Mouse (Mus musculus) lung, embryonic 15.5 days (tissue): ENCODE measurements at regions not wholly inside any gene's neighbourhood (a gene's known extent, or its start where the extent isn't known, plus 50 kb on each side); places are given as distances from the start of the nearest gene placed in this dataset.
A peak's percentile ranks its signal among the peaks of the same experiment; 100 is the strongest.

Experiments used
- ATAC-seq: fragments of 200-750 bp; cut with Nextera tagmentation; 2 replicates; pipeline ENCODE4 v1.8.0; 2017; ENCODE audit warnings: moderate number of reproducible peaks, borderline replicate concordance; ENCODE audit not compliant: low FRiP score, low TSS enrichment; ENCODE audit errors: extremely low read depth
- H3K27ac ChIP-seq: fragments of 300-500 bp; sonication (generic); 2 replicates; pipeline ENCODE4 v1.5.1; 2015; ENCODE audit warnings: moderate library complexity, mild to moderate bottlenecking, inconsistent platforms
- H3K27me3 ChIP-seq: fragments of 300-500 bp; sonication (generic); 2 replicates; pipeline ENCODE4 v1.6.1; 2015; ENCODE audit warnings: inconsistent platforms
- H3K36me3 ChIP-seq: fragments of 300-500 bp; sonication (generic); 2 replicates; pipeline ENCODE4 v1.6.1; 2015; ENCODE audit warnings: inconsistent platforms
- H3K4me1 ChIP-seq: fragments of 300-500 bp; sonication (generic); 2 replicates; pipeline ENCODE4 v1.6.1; 2015; ENCODE audit warnings: inconsistent platforms
- H3K4me2 ChIP-seq: fragments of 300-500 bp; sonication (generic); 2 replicates; pipeline ENCODE4 v1.6.1; 2015; ENCODE audit warnings: inconsistent platforms, mild to moderate bottlenecking, moderate library complexity
- H3K4me3 ChIP-seq: fragments of 300-500 bp; sonication (generic); 2 replicates; pipeline ENCODE4 v1.5.1; 2015; ENCODE audit warnings: mild to moderate bottlenecking, inconsistent platforms
- H3K9ac ChIP-seq: fragments of 300-500 bp; sonication (generic); 2 replicates; pipeline ENCODE4 v1.6.1; 2015; ENCODE audit warnings: inconsistent platforms
- H3K9me3 ChIP-seq: fragments of 300-500 bp; sonication (generic); 2 replicates; pipeline ENCODE4 v1.6.1; 2016; ENCODE audit warnings: inconsistent platforms
- WGBS: fragments of 180-500 bp; shearing (Covaris S2); methylation state at CpG from one replicate; pipeline ENCODE4 v1.1.7; 2015; 5-methylcytosine and 5-hydroxymethylcytosine counted together

DNA sequence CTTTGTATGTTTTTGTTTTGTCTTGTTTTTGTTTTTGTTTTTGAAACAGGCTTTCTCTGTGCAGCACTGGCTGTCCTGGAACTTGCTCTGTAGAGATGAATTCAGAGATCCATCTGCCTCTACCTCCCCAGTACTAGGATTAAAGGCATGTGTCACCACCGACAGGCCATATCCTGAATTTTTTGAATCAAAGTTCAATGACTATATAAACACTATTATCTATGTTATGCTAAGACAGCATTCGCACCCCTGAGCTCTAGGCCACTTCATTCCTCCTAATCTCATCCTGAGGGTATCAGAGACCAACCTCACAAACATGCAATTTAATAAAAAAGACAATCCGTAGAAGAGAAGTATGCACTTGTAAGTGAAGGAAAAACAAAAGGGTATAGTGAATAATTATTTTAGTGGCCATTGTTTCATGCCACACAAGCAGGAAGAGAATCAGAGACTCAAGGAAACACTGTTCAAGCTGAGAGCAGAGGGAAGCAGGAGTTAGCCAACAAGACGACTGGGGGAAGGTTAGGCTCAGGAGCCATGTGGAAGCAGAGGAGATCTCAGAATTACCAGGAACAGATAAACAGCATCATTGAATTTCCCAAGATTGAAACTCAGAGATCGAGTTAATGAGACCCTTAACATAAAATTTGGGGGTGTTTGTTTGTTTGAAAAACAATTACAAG lies 101.2 kb upstream of the Cited2 start:
- no peak for ATAC-seq
- no peaks in the 10 kb centered on the region for H3K27me3 ChIP-seq
- no peaks in the 10 kb centered on the region for H3K4me1 ChIP-seq
- H3K27ac ChIP-seq: no peak overlapping the region
- no peaks in the 10 kb centered on the region for H3K36me3 ChIP-seq
- H3K9me3 ChIP-seq: no peaks in the 10 kb centered on the region
- WGBS: 29% methylated on average over 5 of the region's 5 CpGs
- H3K9ac ChIP-seq: no peak overlapping the region
- no peak overlapping the region for H3K4me2 ChIP-seq
- no peak overlapping the region for H3K4me3 ChIP-seq

GRCm38 (mm10) chr10:17622802-17623201 lies 100.2 kb upstream of the Cited2 start:
- no peak overlapping the region for H3K4me2 ChIP-seq
- H3K27me3 ChIP-seq: no peaks in the 10 kb centered on the region
- no peaks in the 10 kb centered on the region for H3K4me1 ChIP-seq
- no peak overlapping the region for H3K9ac ChIP-seq
- no peak overlapping the region for H3K27ac ChIP-seq
- H3K9me3 ChIP-seq: no peaks in the 10 kb centered on the region
- no peaks in the 10 kb centered on the region for H3K36me3 ChIP-seq
- no peak for ATAC-seq
- WGBS: 57% methylated on average over 1 of the region's 1 CpGs
- H3K4me3 ChIP-seq: no peak overlapping the region

DNA sequence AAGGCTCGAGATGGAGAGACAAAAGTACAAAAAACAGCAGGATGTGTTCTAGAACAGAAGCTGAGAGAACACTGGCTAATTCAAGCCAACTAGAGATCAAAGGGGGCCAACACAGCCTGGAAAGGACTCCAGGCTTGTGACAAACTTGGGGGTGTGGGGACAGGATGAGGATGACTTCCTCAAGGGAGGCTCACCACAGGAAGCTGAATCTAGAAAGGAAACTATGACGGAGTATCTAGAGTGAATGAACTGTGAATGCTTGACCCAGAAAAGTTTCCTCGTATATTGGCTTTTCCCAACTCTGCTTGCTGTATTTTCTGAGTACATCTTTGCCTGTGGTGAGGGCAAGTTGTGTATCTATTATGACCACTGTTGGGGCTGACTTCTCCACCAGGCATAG lies 93.3 kb upstream of the Cited2 start:
- H3K36me3 ChIP-seq: no peaks in the 10 kb centered on the region
- no peaks in the 10 kb centered on the region for H3K27me3 ChIP-seq
- peaks cover 4% of the 10 kb centered on the region; the same call in 1 of the 2 replicates for H3K4me1 ChIP-seq
- no peak overlapping the region for H3K9ac ChIP-seq
- no peak overlapping the region for H3K27ac ChIP-seq
- no peak overlapping the region for H3K4me2 ChIP-seq
- no peak for ATAC-seq
- H3K4me3 ChIP-seq: no peak overlapping the region
- no peaks in the 10 kb centered on the region for H3K9me3 ChIP-seq
- 59% methylated on average over 3 of the region's 3 CpGs for WGBS

GRCm38 (mm10) chr10:17630861-17631581 lies 92.0 kb upstream of the Cited2 start:
- Histone ChIP-seq H3K27me3 (no peaks in the 10 kb centered on the region), H3K4me3 (no peak overlapping the region), H3K4me2 (no peak overlapping the region), H3K4me1 (peaks cover 4% of the 10 kb centered on the region; the same call in 1 of the 2 replicates), H3K27ac (no peak overlapping the region), H3K9me3 (no peaks in the 10 kb centered on the region), H3K36me3 (no peaks in the 10 kb centered on the region), H3K9ac (no peak overlapping the region)
- WGBS: 86% methylated on average over 4 of the region's 4 CpGs
- ATAC-seq: no peak

DNA sequence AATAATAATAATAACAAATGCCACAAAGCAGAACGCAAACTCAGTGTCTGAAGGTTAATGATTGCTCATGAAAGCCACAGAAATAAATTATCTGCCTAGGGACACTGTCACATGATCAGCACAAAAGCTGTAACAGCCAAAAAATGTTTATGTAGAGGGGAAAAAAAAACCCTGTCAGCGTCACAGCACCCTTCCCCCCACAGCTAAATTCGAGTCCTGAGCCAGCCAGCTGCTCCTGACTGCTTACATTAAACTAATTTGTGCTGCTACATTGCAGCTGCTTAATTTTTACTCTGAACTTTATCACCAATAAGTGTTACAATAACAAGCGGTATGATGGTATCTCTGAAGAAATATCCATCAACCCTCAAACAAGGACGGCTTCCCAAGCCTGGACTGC lies 91.2 kb upstream of the Cited2 start:
- Histone ChIP-seq H3K4me1 (peaks cover 4% of the 10 kb centered on the region; the same call in 1 of the 2 replicates), H3K27ac (peak overlapping the region; percentile 35; the same call in 1 of the 2 replicates), H3K9me3 (no peaks in the 10 kb centered on the region), H3K4me2 (peak overlapping the region; percentile 29), H3K9ac (no peak overlapping the region), H3K36me3 (no peaks in the 10 kb centered on the region), H3K27me3 (no peaks in the 10 kb centered on the region), H3K4me3 (no peak overlapping the region)
- 20% methylated on average over 5 of the region's 5 CpGs for WGBS
- peak; percentile 81; the same call in 1 of the 2 replicates for ATAC-seq

GRCm38 (mm10) chr10:17632959-17633674 lies 89.9 kb upstream of the Cited2 start:
- Histone ChIP-seq H3K9ac (no peak overlapping the region), H3K36me3 (no peaks in the 10 kb centered on the region), H3K4me3 (no peak overlapping the region), H3K27me3 (no peaks in the 10 kb centered on the region), H3K27ac (no peak overlapping the region), H3K9me3 (no peaks in the 10 kb centered on the region), H3K4me2 (no peak overlapping the region), H3K4me1 (peaks cover 4% of the 10 kb centered on the region; the same call in 1 of the 2 replicates)
- ATAC-seq: no peak
- 57% methylated on average over 12 of the region's 12 CpGs for WGBS

DNA sequence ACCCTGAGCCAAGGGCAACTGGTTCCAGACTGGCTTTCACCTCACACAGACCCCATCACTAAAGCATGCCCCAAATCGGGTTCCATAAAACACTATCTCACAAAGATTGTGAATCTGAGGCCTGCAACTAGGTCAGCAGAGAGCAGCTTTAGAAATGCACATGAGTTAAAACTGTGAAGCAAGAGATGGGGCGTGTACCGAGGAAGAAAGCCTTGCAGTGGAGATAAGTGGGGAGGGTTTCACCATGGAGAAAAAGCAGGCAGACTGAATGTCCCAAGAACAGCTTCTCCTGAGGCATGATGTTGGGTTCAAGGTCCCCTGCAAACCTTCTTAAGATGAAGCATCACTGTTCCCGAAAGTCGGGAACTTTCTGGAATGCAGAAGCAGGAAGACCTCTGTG lies 77.7 kb upstream of the Cited2 start:
- no peaks in the 10 kb centered on the region for H3K9me3 ChIP-seq
- H3K27me3 ChIP-seq: no peaks in the 10 kb centered on the region
- no peak overlapping the region for H3K9ac ChIP-seq
- no peaks in the 10 kb centered on the region for H3K36me3 ChIP-seq
- no peak overlapping the region for H3K4me2 ChIP-seq
- ATAC-seq: no peak
- 0 out of 2 replicates have a peak, but pooled peaks cover 3% of the 10 kb centered on the region for H3K4me1 ChIP-seq
- H3K27ac ChIP-seq: no peak overlapping the region
- WGBS: 85% methylated on average over 5 of the region's 5 CpGs
- no peak overlapping the region for H3K4me3 ChIP-seq

GRCm38 (mm10) chr10:17646391-17646790 lies 76.6 kb upstream of the Cited2 start:
- H3K4me3 ChIP-seq: no peak overlapping the region
- 82% methylated on average over 4 of the region's 4 CpGs for WGBS
- H3K9me3 ChIP-seq: no peaks in the 10 kb centered on the region
- no peak overlapping the region for H3K27ac ChIP-seq
- no peak overlapping the region for H3K4me2 ChIP-seq
- no peaks in the 10 kb centered on the region for H3K36me3 ChIP-seq
- ATAC-seq: no peak
- H3K4me1 ChIP-seq: 0 out of 2 replicates have a peak, but pooled peaks cover 3% of the 10 kb centered on the region
- H3K9ac ChIP-seq: no peak overlapping the region
- no peaks in the 10 kb centered on the region for H3K27me3 ChIP-seq

DNA sequence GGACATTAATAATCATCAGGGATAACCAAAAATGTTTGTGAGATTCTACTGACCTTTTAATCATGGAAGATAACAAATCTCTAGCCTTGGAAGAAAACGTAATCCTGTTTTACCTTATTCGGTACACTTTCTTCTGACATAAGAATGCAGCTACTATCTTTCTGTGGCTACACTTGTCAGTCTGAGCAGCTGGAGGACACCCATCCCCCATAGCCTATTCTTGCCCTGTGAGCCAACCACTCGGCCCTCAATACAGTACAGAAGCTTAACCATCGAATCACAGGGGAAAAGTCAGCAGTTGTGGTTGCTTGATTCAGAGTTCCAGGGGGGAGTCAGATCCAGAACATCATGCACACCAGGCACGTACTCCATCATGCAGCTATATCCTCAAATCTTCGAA lies 74.9 kb upstream of the Cited2 start:
- WGBS: 47% methylated on average over 6 of the region's 6 CpGs
- Histone ChIP-seq H3K4me1 (peaks cover 2% of the 10 kb centered on the region), H3K36me3 (no peaks in the 10 kb centered on the region), H3K27ac (no peak overlapping the region), H3K4me3 (no peak overlapping the region), H3K9me3 (no peaks in the 10 kb centered on the region), H3K27me3 (no peaks in the 10 kb centered on the region), H3K9ac (no peak overlapping the region), H3K4me2 (no peak overlapping the region)
- ATAC-seq: no peak

DNA sequence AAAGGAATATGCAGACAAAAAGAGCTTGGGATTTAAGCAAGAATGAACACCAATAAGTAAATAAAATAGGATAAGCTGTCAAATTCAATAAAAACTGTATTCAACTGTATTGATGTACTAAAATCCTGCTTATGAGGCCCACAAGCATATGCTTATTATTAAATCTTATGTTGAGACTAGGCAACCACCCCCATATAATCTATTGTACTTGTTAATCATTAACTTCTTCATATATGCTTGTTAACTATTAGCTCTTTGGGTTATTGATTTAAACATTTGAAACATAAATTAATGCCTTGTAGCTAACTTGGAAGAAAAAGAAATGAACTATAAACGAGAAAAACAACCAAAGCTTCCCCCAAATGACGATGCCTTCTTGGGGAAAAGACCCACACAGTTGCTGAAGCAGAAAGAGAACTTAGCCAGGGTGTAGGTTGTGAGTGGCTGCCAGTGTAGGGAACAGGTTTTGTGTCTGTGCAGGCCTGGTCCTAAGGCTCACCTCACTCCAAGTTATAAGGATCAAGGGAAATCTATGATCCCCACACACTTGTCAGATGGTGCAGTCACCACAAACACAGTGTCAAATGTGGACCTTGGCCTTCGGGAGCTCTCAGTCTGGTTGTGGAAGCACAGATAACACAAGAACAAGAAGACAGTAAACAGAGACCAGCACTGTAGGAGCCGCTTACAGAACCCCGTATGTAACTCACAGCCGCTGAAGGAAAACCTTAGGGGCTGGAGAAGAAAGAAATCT lies 71.8 kb upstream of the Cited2 start:
- no peak for ATAC-seq
- Histone ChIP-seq H3K36me3 (no peaks in the 10 kb centered on the region), H3K9me3 (no peaks in the 10 kb centered on the region), H3K27me3 (no peaks in the 10 kb centered on the region), H3K9ac (no peak overlapping the region), H3K4me1 (peaks cover 6% of the 10 kb centered on the region), H3K27ac (no peak overlapping the region), H3K4me3 (no peak overlapping the region), H3K4me2 (no peak overlapping the region)
- WGBS: 68% methylated on average over 6 of the region's 6 CpGs

- no peaks in the 10 kb centered on the region for H3K36me3 ChIP-seq
- H3K4me1 ChIP-seq: peaks cover 13% of the 10 kb centered on the region
- 49% methylated on average over 6 of the region's 6 CpGs for WGBS
- H3K9me3 ChIP-seq: no peaks in the 10 kb centered on the region
- no peaks in the 10 kb centered on the region for H3K27me3 ChIP-seq
- no peak for ATAC-seq
- H3K9ac ChIP-seq: no peak overlapping the region
- H3K27ac ChIP-seq: no peak overlapping the region
- H3K4me2 ChIP-seq: no peak overlapping the region
- H3K4me3 ChIP-seq: no peak overlapping the region
Observed at GRCm38 (mm10) chr10:17653325-17653724, 69.7 kb upstream of the Cited2 start.
